Mouse (Mus musculus) thymus, postnatal 36 days (tissue): Measurements from ENCODE around the gene Rtn4.
"Not testable (repeated sequence)": the region's sequence is repeated elsewhere in the genome, so short reads cannot be mapped to it uniquely, and the experiment has no call there.

Experiments used
- DNase-seq, 2 experiments: peaks; one replicate each; pipeline ENCODE4 v3.0.0; 2022; ENCODE audit warnings: mixed read lengths in 2 of 2

Gene Rtn4

GRCm38 (mm10) chr11:29714789-29715188, 22.0 kb downstream of the Rtn4 start:
- no peak for DNase-seq

DNA sequence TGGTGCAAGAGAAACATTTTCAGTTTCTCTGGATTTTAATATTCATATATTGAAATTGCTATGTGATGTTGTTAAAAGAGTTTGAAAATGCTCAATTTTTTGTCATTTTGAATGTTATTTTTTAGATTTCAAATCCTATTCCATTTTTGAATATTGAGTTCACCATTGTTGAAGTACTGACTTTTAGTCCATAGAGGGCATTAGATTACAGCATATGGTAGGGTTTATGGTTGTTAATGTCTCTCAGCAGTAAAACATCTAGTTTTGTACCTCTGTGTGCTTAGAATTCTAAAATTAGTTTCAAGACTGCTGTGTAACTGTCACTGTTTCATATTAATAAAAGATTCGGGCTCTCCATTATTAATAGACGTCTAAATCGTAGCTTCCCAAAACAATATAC, 22.8 kb downstream of the Rtn4 start:
- DNase-seq = no peak

DNA sequence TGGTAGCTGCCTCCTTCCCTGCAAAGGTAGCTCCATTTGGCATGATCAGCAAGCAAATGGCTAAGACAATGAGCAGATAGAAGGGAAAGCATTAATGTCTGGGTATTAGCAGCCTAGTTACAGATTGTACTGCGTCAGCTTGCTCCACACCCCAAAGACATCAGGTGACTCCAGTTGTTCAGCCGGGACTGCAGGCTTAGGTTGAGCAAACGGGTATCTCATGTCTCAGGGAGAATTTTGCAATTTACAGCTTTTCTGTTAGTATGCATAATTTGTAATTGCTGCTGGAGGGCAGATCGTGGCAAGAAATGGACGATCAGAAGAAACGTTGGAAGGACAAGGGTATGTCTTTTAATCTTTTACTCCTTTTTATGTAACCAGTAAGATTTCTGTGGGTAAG, 25.8 kb downstream of the Rtn4 start:
- DNase-seq = no peak

DNA sequence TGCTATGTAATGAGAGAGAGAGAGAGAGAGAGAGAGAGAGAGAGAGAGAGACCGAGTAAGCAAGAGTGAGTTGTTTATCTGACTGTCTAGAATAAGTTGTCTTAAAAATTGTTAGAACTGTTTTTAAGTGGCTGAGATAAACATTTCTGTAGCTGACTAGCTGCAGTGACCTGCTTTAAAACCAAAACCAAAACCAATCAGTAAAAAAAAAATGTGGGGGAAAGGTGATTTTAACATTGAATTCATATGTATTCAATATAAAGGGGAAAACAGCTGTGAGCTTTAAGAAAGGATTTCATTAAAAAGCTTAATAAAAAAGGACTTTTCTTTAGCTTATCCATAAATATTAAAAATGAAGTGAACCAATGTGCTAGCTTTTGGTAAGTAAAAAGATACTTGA, 26.9 kb downstream of the Rtn4 start:
- DNase-seq = no peak

DNA sequence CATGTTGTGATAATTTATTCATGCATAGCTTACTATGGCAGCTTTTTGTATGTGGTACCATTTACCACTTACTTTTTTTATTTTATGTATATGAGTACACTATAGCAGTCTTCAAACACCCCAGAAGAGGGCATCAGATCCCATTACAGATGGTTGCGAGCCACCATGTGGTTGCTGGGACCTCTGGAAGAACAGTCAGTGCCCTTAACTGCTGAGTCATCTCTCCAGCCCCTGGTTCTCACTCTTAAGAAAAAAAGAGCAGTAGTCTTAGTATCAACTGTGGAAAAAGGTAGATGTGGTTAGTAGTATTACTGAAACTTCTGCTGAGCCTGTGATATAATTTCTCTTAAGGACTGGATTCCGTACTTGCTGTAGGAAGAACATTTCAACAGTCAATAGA, 31.5 kb downstream of the Rtn4 start:
- no peak for DNase-seq

DNA sequence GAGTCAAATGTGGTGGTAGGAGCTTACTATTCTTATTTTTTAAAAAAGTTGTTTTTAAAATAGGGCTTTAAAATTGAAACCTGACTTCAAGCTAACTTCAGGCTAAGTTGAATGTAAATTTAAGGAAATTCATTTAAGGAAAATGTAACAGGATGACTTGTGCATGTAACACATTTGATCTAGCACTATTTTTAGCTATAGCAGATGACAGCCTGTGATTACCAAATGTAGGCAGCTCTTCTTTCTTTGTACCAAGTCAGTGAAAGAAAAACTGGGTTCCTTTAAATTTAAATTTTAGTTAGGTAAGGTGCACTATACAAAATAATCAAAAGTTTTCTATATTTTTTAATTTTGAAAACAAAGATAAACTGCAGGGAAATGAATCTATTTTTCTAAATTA, 32.4 kb downstream of the Rtn4 start:
- DNase-seq = no peak

DNA sequence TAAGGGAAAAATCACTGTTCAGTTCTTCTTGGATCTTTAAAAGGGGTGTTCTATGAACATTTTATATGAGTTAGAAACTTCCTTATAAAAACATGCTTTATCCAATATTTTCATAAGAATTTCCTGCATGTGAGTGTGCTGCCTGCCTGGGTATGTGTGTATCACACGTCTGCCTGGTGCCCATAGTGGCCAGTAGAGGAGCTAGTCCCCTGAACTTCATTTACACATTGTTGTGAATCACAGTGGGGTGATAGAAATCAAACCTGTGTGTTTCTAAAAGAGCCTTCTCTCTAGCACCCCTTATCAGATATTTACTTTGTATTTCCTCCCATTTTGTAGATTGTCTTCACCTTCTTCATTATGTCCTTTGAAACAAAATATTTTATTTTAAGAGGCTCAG, 32.9 kb downstream of the Rtn4 start:
- no peak for DNase-seq

- DNase-seq = no peak
Measured at GRCm38 (mm10) chr11:29727901-29728300, 35.2 kb downstream of the Rtn4 start.

GRCm38 (mm10) chr11:29739752-29740151, 47.0 kb downstream of the Rtn4 start:
- no peak for DNase-seq

GRCm38 (mm10) chr11:29744760-29745430, 52.1 kb downstream of the Rtn4 start:
- no peak for DNase-seq

DNA sequence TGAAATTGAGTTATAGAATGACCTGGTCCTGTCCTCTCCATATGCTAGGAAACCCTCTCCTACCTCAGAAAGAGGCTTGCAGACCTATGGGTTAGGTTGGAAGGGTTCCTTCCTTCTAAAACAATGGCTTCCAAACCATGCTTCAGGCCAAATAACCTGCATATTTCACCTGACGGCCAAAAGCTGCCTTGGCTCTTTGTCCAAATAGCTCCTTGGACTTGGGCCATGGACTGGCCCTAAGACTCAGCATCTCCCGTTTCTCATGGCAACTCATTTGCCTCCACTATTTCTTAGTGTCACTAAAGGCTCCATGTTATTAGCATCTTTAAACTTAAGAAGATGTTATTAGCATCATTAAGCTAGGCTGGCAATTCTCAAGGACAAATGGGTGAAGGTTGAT, 52.8 kb downstream of the Rtn4 start:
- DNase-seq = no peak

- DNase-seq = no peak
Measured at GRCm38 (mm10) chr11:29746203-29746602, 53.5 kb downstream of the Rtn4 start.

GRCm38 (mm10) chr11:29747365-29747764, 54.6 kb downstream of the Rtn4 start:
- DNase-seq = no peak

DNA sequence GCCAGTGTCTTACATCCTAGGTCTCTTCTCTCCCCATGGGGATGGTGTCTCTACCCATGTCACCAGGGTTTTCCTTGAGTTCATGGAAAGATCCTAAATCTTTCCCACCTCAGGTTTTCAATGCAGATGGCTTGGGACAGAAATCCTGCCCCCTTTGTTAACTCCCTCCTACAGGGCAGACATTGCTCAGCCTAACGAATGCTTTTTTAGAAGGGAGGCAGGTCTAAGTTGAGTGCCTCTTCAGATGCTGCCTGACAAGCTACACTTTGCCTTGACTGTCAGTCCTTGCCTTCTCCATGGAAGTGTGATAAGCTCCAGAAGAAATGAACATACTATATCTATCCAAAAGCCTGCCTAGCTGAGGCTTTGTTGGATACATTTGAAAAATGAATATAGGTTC, 55.1 kb downstream of the Rtn4 start:
- DNase-seq = no peak

DNA sequence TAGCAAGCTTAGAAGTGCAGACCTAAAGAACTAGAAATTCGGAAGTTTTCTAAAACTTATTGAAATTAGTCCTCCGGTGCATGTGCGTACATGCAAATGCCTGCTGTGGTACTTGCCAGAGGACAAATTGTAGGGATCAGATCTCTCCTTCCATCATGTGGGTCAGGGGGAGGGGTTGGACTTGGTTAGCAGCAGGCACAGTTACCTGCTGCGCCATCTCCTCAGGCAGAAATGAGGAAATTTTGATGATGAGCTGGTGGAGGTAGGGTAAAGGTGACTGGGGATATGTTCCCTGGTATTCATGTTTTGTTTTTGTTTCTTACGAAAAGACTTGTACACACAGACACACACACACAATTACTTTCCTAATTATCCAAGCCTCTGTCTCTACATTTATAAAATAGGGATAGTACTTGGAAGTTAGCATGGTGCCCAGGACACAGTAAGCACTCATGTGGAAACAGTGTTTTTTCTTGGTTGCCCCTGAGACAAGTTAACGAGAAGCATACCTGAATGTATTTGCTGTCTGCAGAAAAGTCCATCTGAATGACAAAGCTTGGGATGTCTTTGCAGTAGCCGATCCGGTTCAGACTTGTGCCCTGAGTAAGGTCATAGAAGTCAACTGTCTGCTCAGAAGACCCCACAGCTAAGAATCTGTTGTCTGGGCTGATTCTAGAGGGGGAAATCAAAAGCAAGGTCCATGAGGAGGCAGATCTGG, 56.2 kb downstream of the Rtn4 start:
- no peak for DNase-seq

- no peak for DNase-seq
Measured at GRCm38 (mm10) chr11:29749468-29749829, 56.7 kb downstream of the Rtn4 start.

DNA sequence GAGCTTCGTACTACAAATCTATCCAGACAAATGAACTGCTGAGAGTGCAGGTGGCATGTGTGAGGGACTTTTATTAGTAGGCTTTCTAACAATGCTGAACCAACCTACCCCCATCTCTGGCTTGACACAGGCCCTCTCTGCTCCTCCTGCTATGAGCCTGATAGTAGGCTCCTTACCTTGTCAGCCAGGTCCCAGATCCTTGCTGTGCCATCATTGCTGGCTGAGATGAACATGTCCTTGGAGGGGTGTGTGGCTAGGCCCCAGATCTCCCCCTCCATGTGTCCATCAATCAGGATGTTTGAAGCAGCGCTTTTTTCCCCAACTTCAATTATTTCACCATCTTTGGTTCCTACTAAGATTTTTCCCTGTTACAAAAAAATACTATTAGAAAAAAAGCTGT, 58.3 kb downstream of the Rtn4 start:
- DNase-seq = no peak

- no peak for DNase-seq
Measured at GRCm38 (mm10) chr11:29751648-29752611, 59.2 kb downstream of the Rtn4 start.

DNA sequence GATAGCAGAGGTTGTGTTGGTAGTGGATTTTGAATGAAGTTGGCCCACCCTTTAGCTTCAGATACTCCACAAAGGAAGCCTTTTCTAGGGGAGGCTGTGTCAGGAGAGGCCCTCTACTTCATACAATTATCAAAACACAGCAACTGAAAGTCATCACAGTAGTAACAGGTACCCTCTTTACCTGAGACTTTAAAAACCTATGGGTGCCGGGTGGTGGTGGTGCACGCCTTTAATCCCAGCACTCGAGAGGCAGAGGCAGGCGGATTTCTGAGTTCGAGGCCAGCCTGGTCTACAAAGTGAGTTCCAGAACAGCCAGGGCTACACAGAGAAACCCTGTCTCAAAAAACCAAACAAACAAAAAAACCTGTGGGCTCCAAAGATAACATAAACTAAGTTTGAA, 63.3 kb downstream of the Rtn4 start:
- not testable (repeated sequence) for DNase-seq

DNA sequence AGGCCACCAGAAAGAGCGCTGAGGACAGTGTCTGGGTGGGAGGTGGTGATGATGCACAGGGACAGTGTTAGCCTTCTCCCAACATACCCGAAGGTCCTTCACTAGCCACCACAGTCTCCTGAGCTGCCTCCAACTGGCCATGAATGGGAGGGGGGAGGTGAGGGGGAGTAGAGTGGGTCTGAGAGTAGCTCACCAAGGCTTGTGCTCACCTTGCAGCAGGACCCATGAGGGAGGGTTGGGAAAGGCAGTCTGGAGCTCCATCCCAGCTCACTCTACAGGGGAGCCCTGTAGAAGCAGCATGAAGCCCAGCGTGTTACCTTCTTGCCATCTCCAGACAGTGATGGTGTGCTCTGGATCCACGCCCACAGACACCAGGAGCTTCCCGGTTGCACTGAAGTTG, 65.9 kb downstream of the Rtn4 start:
- DNase-seq = no peak

DNA sequence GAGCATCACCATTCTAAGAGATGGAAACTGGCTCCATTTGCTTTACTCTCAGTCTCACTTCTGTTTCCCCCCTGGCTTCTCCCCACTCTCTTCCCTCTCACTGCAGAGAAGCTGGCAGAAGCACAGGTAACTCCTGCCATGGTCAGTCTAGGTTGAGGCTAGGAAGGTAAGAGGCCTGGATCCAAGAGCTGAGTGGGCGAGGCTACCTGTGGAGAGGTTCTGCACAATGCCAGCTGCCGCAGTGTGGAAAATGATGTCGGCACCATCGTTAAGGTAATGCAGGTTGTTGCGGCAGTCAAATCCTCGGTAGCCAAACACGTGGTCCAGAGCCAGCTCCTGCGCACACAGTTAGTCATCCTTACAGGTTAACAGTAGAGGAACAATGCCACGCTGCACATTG, 68.6 kb downstream of the Rtn4 start:
- DNase-seq = no peak

GRCm38 (mm10) chr11:29762768-29763167, 70.0 kb downstream of the Rtn4 start:
- no peak for DNase-seq

GRCm38 (mm10) chr11:29765063-29765462, 72.3 kb downstream of the Rtn4 start:
- DNase-seq = no peak
